Mouse (Mus musculus) left cerebral cortex, postnatal 14 days (tissue): ENCODE measurements around the gene C87414. TPM values are rescaled to one million over a fixed set of nuclear protein-coding genes. Genes with fewer than 3 reads are reported as not detected.
"Not testable (repeated sequence)": the region's sequence is repeated elsewhere in the genome, so short reads cannot be mapped to it uniquely, and the experiment has no call there.

ENCODE experiments used
- DNase-seq, 2 experiments: peaks; one replicate each; pipeline ENCODE4 v3.0.0; 2021 to 2022; ENCODE audit warnings: low spot score in 2 of 2, mixed read lengths in 1 of 2
- intact Hi-C: fragments of 180-260 bp; cut with DNase I; formaldehyde crosslinking; loops from one replicate; pipeline ENCODE4 v1.15.1; 2025
- long read RNA-seq, 2 experiments: library from polyadenylated mRNA; stranded (forward); transcript quantifications; one replicate each; pipeline ENCODE4 v2.0.0; 2021
- total RNA-seq, 2 experiments: library from RNA; stranded (reverse); gene quantifications; 2 replicates each; pipeline ENCODE4 v1.2.3; 2021

The C87414 gene
- not detected for total RNA-seq
- long read RNA-seq, experiment 1 = 0 reads
- long read RNA-seq, experiment 2 = 0 reads

DNA sequence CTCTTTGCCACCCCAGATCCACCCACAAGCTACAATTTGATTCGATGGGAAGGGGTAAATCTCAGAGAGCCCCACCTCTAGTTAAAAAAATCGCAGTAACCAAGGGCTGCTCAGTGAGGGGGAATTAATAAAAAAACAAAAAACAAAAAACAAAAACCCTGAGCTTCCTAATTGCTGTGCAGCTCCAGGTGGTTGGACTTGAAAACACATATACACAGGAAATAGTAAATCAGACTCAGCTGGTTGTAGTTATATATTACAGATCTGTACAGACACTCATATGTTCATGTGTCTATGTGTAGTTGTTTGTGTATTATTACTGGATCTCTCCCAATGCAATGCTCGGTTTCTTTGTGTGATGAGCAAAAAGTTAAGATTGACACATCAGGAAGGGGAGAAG lies at the start of gene C87414:
TSS of gene C87414 (minus strand) at position 101 of the 400 bp plus-strand sequence.
- intact Hi-C loops, DNase-seq: not testable (repeated sequence)

DNA sequence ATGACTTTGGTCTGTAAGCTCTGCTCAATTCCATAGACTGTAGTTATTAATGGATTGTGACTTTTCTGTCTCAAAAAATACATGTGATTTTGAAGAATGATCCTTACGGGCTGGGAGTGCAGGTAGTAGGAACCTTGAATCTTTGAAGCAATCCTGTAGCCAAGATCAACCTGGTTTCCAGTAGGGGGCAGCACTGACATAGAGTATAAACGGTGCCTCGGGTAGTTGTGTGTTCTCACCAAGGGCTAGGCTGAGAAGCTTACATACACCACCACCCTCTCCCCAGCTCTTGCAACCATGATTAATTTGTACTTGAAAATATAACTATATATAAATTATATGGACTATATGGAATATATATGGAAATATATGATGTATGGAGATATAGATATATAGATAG lies 13.3 kb upstream of the C87414 start:
- DNase-seq, intact Hi-C loops: not testable (repeated sequence)

Other genes starting within 250 kb of the C87414 start
- not detected for gene Gm16427, start 131.4 kb downstream of the C87414 start, total RNA-seq
- gene Gm7792, start 172.2 kb upstream of the C87414 start, total RNA-seq = not detected